Comparison of ENCODE assay signal across 24 mouse cellular contexts in genomic region chr3:63805496-63805895, GRCm38 (mm10).
DNase-seq lines count a peak whose midpoint lies in the region; TF ChIP-seq lines count a peak whose summit lies in the region.
"Had no signal": no experiment of that assay in that cellular context is flagged by ENCODE, and none has a peak within 500 bp of the region (broad histone marks: within the 10 kb centered on the region; RNA-seq: fewer than 3 reads in every experiment).

No protein-coding gene starts in this region.

- H3K27me3 ChIP-seq in MEL (ENCODE audit: control insufficient read depth in 1 of 2, insufficient read depth in 2 of 2, low read length in 2 of 2), result no peaks in the 10 kb centered on the region
- H3K27me3 ChIP-seq in embryonic facial prominence, embryonic 10.5 days (replicated peaks; ENCODE audit: low read depth, poor library complexity, severe bottlenecking), result no peaks in the 10 kb centered on the region
- H3K27me3 ChIP-seq: embryonic facial prominence, embryonic 13.5 days; forebrain, embryonic 12.5 days; forebrain, embryonic 15.5 days; heart, embryonic 12.5 days; heart, embryonic 15.5 days; hindbrain, embryonic 13.5 days had no signal

- no peak overlapping the region for H3K27ac ChIP-seq in MEL (ENCODE audit: control insufficient read depth, low read depth, low read length)
- H3K27ac ChIP-seq in embryonic facial prominence, embryonic 10.5 days (replicated peaks), result no peak overlapping the region
- H3K27ac ChIP-seq: embryonic facial prominence, embryonic 13.5 days; forebrain, embryonic 12.5 days; forebrain, embryonic 15.5 days; heart, embryonic 15.5 days; hindbrain, embryonic 10.5 days; hindbrain, embryonic 13.5 days; hindbrain, postnatal 0 days had no signal

- TF ChIP-seq CTCF in MEL (IDR thresholded peaks at IDR 0.05 in 2 of 3, conservative IDR thresholded peaks at IDR 0.05 in 1 of 3; ENCODE audit: control insufficient read depth in 1 of 3, insufficient read depth in 1 of 3, low read depth in 2 of 3, low read length in 3 of 3, poor library complexity in 1 of 3, severe bottlenecking in 1 of 3), result no peak

- WGBS in embryonic facial prominence, embryonic 10.5 days, result 88% methylated on average over 2 of the region's 2 CpGs

- H3K36me3 ChIP-seq in MEL (ENCODE audit: control insufficient read depth in 1 of 2, insufficient read depth in 2 of 2, low read length in 2 of 2), result peaks cover 0 to 19% of the 10 kb centered on the region in 2 experiments; a peak in 2 of 4 replicates
- no peaks in the 10 kb centered on the region for H3K36me3 ChIP-seq in embryonic facial prominence, embryonic 10.5 days (replicated peaks)
- H3K36me3 ChIP-seq: embryonic facial prominence, embryonic 13.5 days; forebrain, embryonic 12.5 days; forebrain, embryonic 15.5 days; heart, embryonic 12.5 days; heart, embryonic 15.5 days; hindbrain, embryonic 13.5 days had no signal

- no peak overlapping the region for H3K9ac ChIP-seq in MEL (ENCODE audit: control insufficient read depth, low read depth, low read length, poor library complexity, severe bottlenecking)
- H3K9ac ChIP-seq: embryonic facial prominence, embryonic 13.5 days; forebrain, embryonic 12.5 days; forebrain, embryonic 15.5 days; heart, embryonic 12.5 days; heart, embryonic 15.5 days; hindbrain, embryonic 13.5 days had no signal

- H3K4me1 ChIP-seq in MEL (ENCODE audit: control insufficient read depth in 1 of 2, insufficient read depth in 2 of 2, low read length in 2 of 2), result peaks cover 18 to 19% of the 10 kb centered on the region in 2 experiments
- peaks cover 9% of the 10 kb centered on the region for H3K4me1 ChIP-seq in embryonic facial prominence, embryonic 10.5 days
- H3K4me1 ChIP-seq: embryonic facial prominence, embryonic 13.5 days; forebrain, embryonic 12.5 days; forebrain, embryonic 15.5 days; heart, embryonic 12.5 days; heart, embryonic 15.5 days; hindbrain, embryonic 10.5 days; hindbrain, embryonic 13.5 days had no signal

- peak; percentile 7 for DNase-seq in adrenal gland, adult 2 months
- DNase-seq in adrenal gland, postnatal 10 days, result no peak
- peak; percentile 30 for DNase-seq in 3T3-L1 (ENCODE audit: low read depth, low spot score)
- DNase-seq in MEL (ENCODE audit: low read depth, low spot score), result peak; percentile 27
- peak; percentile 78 for DNase-seq in brain, adult 2 months (ENCODE audit: low read depth, low spot score)
- DNase-seq in embryo, embryonic 9.5 days (ENCODE audit: extremely low spot score), result no peak
- no peak for DNase-seq in embryonic facial prominence, embryonic 10.5 days (ENCODE audit: low spot score)
- DNase-seq: cerebellum, adult 18-20 months; cerebellum, adult 9-10 months; cerebellum, postnatal 14 days; gastrocnemius, postnatal 25 days; heart, adult 18-20 months; heart, postnatal 10 days; heart, postnatal 36 days; kidney, adult 18-20 months had no signal

- H3K79me2 ChIP-seq in MEL (ENCODE audit: control insufficient read depth, insufficient read depth, low read length, poor library complexity), result no peaks in the 10 kb centered on the region

- TF ChIP-seq RAD21 in MEL (IDR thresholded peaks at IDR 0.05; ENCODE audit: low read depth, low read length), result no peak

- H3K9me3 ChIP-seq in MEL (replicated peaks; ENCODE audit: insufficient read depth, low read length), result no peaks in the 10 kb centered on the region
- H3K9me3 ChIP-seq in embryonic facial prominence, embryonic 10.5 days, result no peaks in the 10 kb centered on the region
- H3K9me3 ChIP-seq: embryonic facial prominence, embryonic 13.5 days; forebrain, embryonic 12.5 days; forebrain, embryonic 15.5 days; heart, embryonic 12.5 days; heart, embryonic 15.5 days; hindbrain, embryonic 13.5 days had no signal

- TF ChIP-seq POLR2A in MEL (IDR thresholded peaks at IDR 0.05; ENCODE audit: control insufficient read depth in 1 of 2, insufficient read depth in 1 of 2, low read depth in 1 of 2, low read length in 2 of 2, poor library complexity in 1 of 2), result no peak

- no peak overlapping the region for H3K4me3 ChIP-seq in MEL (ENCODE audit: control insufficient read depth in 1 of 2, insufficient read depth in 1 of 2, low read depth in 2 of 2, low read length in 2 of 2)
- no peak overlapping the region for H3K4me3 ChIP-seq in embryonic facial prominence, embryonic 10.5 days
- H3K4me3 ChIP-seq: embryonic facial prominence, embryonic 13.5 days; erythroblast, embryonic 14.5 days; forebrain, embryonic 12.5 days; forebrain, embryonic 15.5 days; heart, embryonic 12.5 days; heart, embryonic 15.5 days; hindbrain, embryonic 10.5 days; hindbrain, embryonic 13.5 days had no signal

- no peak for TF ChIP-seq EP300 in MEL (IDR thresholded peaks at IDR 0.05; ENCODE audit: low read depth in 1 of 2, low read length in 2 of 2)

TF ChIP-seq in MEL, 35 proteins besides CTCF, POLR2A, EP300 and RAD21:
- TF ChIP-seq POLR2AphosphoS2 (IDR thresholded peaks at IDR 0.05; ENCODE audit: low read length) (no peak), GATA1 (IDR thresholded peaks at IDR 0.05; ENCODE audit: low read depth, low read length) (no peak)

Comparison
In these comparisons a context has a peak if more than half of its experiments do, and no peak if none do; other contexts are left out.
1. DNase-seq: peak in adrenal gland, adult 2 months (single experiment), 3T3-L1 (single experiment), MEL (single experiment) and brain, adult 2 months (single experiment); none in adrenal gland, postnatal 10 days (single experiment), embryo, embryonic 9.5 days (single experiment) and embryonic facial prominence, embryonic 10.5 days (single experiment).